Mouse (Mus musculus) forebrain, embryonic 16.5 days (tissue): ENCODE measurements at regions not wholly inside any gene's neighbourhood (a gene's known extent, or its start where the extent isn't known, plus 50 kb on each side); places are given as distances from the start of the nearest gene placed in this dataset.

Experiments used
- ATAC-seq: fragments of 200-750 bp; cut with Nextera tagmentation; 2 replicates; pipeline ENCODE4 v1.8.0; 2017; ENCODE audit warnings: mild to moderate bottlenecking, moderate library complexity
- H3K27ac ChIP-seq: fragments of 300-500 bp; sonication (generic); 2 replicates; pipeline ENCODE4 v1.5.1; 2014; ENCODE audit warnings: low read length, control low read depth
- H3K27me3 ChIP-seq: fragments of 300-500 bp; sonication (generic); replicated peaks from 2 replicates; pipeline ENCODE4 v1.6.1; 2014; ENCODE audit warnings: low read length; ENCODE audit not compliant: control insufficient read depth, insufficient read depth
- H3K36me3 ChIP-seq: fragments of 300-500 bp; sonication (generic); 2 replicates; pipeline ENCODE4 v1.6.1; 2014; ENCODE audit not compliant: control insufficient read depth, insufficient read depth
- H3K4me1 ChIP-seq: fragments of 300-500 bp; sonication (generic); replicated peaks from 2 replicates; pipeline ENCODE4 v1.6.1; 2014; ENCODE audit warnings: low read length; ENCODE audit not compliant: control insufficient read depth, insufficient read depth
- H3K4me2 ChIP-seq: fragments of 300-500 bp; sonication (generic); 2 replicates; pipeline ENCODE4 v1.6.1; 2014; ENCODE audit warnings: mild to moderate bottlenecking, low read length, control low read depth
- H3K4me3 ChIP-seq: fragments of 300-500 bp; sonication (generic); replicated peaks from 2 replicates; pipeline ENCODE4 v1.5.1; 2014; ENCODE audit warnings: mild to moderate bottlenecking, low read length, control low read depth
- H3K9ac ChIP-seq: fragments of 300-500 bp; sonication (generic); replicated peaks from 2 replicates; pipeline ENCODE4 v1.6.1; 2014; ENCODE audit warnings: low read depth, low read length, control low read depth
- H3K9me3 ChIP-seq: fragments of 300-500 bp; sonication (generic); 2 replicates; pipeline ENCODE4 v1.6.1; 2016; ENCODE audit warnings: low read length; ENCODE audit not compliant: control insufficient read depth
- WGBS: fragments of 180-500 bp; shearing (Covaris S2); extraction: QIAGEN DNeasy Blood & Tissue Kit; methylation state at CpG from one replicate; pipeline ENCODE4 v1.1.7; 2014; 5-methylcytosine and 5-hydroxymethylcytosine counted together

DNA sequence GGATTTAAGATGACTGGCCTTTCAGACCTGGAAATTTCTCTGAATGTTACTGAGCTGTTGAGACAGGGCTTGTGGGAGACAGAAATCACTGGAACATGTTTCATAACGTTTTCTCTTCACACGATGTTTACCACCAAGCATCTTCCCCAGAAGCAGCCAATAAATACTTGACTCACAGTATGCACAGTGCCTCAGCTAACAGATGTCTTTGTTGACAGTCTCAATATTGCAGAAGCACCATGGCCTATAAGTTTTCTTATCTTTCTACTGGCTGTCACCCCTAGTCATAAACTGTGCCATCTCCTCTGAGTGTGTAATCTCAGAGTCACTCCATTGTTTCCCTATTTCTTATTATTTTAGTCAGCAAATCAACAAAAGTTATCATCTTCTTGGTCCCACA is 187.9 kb upstream of the Gm38303 start:
- no peaks in the 10 kb centered on the region for H3K4me1 ChIP-seq
- peak; percentile 55 for ATAC-seq
- WGBS, result 74% methylated on average over 2 of the region's 2 CpGs

GRCm38 (mm10) chr3:10512186-10512585 is 176.7 kb upstream of the Gm38303 start:
- H3K27me3 ChIP-seq, result no peaks in the 10 kb centered on the region
- H3K27ac ChIP-seq, result no peak overlapping the region
- no peak overlapping the region for H3K4me3 ChIP-seq
- no peak for ATAC-seq
- H3K9me3 ChIP-seq, result no peaks in the 10 kb centered on the region
- no peak overlapping the region for H3K4me2 ChIP-seq
- 88% methylated on average over 2 of the region's 2 CpGs for WGBS
- no peaks in the 10 kb centered on the region for H3K4me1 ChIP-seq
- no peaks in the 10 kb centered on the region for H3K36me3 ChIP-seq
- no peak overlapping the region for H3K9ac ChIP-seq

More for the DNA sequence above, 187.9 kb upstream of the Gm38303 start:
- Histone ChIP-seq H3K36me3 (no peaks in the 10 kb centered on the region), H3K4me2 (no peak overlapping the region), H3K4me3 (no peak overlapping the region), H3K27ac (no peak overlapping the region), H3K9me3 (no peaks in the 10 kb centered on the region), H3K27me3 (no peaks in the 10 kb centered on the region), H3K9ac (no peak overlapping the region)

DNA sequence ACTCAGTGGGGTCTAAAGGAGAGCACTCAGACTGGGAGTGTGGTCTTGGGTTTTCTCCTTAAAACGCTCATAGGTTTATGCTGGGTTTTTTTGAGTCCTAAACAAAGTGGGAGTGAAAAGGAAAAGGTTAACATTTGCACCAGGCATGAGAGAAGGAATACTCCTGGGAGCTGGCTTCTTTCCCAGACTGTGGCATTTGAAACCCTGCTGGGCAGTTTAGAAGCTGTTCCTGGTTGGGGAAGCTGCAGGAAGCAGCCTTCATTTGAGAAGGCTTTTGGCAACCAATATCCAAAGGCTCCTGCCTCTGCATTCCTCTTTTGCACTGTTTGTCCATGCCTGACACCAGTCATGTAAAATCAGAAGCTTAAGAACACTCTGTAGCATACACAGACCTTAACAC is 175.9 kb upstream of the Gm38303 start:
- Histone ChIP-seq H3K4me1 (no peaks in the 10 kb centered on the region), H3K27ac (no peak overlapping the region), H3K36me3 (no peaks in the 10 kb centered on the region), H3K4me2 (no peak overlapping the region), H3K27me3 (no peaks in the 10 kb centered on the region), H3K9ac (no peak overlapping the region), H3K4me3 (no peak overlapping the region), H3K9me3 (no peaks in the 10 kb centered on the region)
- no peak for ATAC-seq
- WGBS, result 62% methylated on average over 1 of the region's 1 CpGs
